Mouse (Mus musculus) mature B cell (primary cell): ENCODE measurements around the gene Olfr1042.
"Not testable (repeated sequence)": the region's sequence is repeated elsewhere in the genome, so short reads cannot be mapped to it uniquely, and the experiment has no call there.

ENCODE experiments used
- in situ Hi-C: fragments of 300-500 bp; cut with MboI; formaldehyde crosslinking; loops from 2 replicates; pipeline ENCODE4 v1.14.3; 2019

The Olfr1042 gene

GRCm38 (mm10) chr2:86161738-86162137 lies at the start of gene Olfr1042:
TSS of gene Olfr1042 (minus strand) at chr2:86161838.
- in situ Hi-C loops, result no loop called here

- in situ Hi-C loops, result no loop called here
Observed at GRCm38 (mm10) chr2:86202909-86203308, 41.3 kb upstream of the Olfr1042 start, which contains the start of gene Olfr1045. TSS of gene Olfr1045 (minus strand) at chr2:86203009.

- in situ Hi-C loops, result no loop called here
Observed at GRCm38 (mm10) chr2:86195863-86196262, 34.2 kb upstream of the Olfr1042 start.

GRCm38 (mm10) chr2:86185583-86185982 lies 23.9 kb upstream of the Olfr1042 start, which contains the start of gene Olfr52:
TSS of gene Olfr52 (minus strand) at chr2:86185683.
- in situ Hi-C loops, result no loop called here

- in situ Hi-C loops, result no loop called here
Observed at GRCm38 (mm10) chr2:86179950-86180349, 18.3 kb upstream of the Olfr1042 start.

GRCm38 (mm10) chr2:86177720-86178119 lies 16.1 kb upstream of the Olfr1042 start, which contains the start of gene Olfr1044:
TSS of gene Olfr1044 (minus strand) at chr2:86177820.
- in situ Hi-C loops, result no loop called here

GRCm38 (mm10) chr2:86175422-86175821 lies 13.8 kb upstream of the Olfr1042 start:
- in situ Hi-C loops, result not testable (repeated sequence)

- in situ Hi-C loops, result no loop called here
Observed at GRCm38 (mm10) chr2:86167422-86167821, 5.8 kb upstream of the Olfr1042 start, which contains the start of gene Olfr1043. TSS of gene Olfr1043 (minus strand) at chr2:86167522.

GRCm38 (mm10) chr2:86146632-86147031 lies 15.0 kb downstream of the Olfr1042 start, which contains the start of gene Olfr1040:
TSS of gene Olfr1040 (minus strand) at chr2:86146732.
- in situ Hi-C loops, result no loop called here

- in situ Hi-C loops, result no loop called here
Observed at GRCm38 (mm10) chr2:86135828-86136227, 25.8 kb downstream of the Olfr1042 start, which contains the start of gene Olfr1039. TSS of gene Olfr1039 (minus strand) at chr2:86135928.
